Mouse (Mus musculus): ENCODE results near the gene Asl.

DNA sequence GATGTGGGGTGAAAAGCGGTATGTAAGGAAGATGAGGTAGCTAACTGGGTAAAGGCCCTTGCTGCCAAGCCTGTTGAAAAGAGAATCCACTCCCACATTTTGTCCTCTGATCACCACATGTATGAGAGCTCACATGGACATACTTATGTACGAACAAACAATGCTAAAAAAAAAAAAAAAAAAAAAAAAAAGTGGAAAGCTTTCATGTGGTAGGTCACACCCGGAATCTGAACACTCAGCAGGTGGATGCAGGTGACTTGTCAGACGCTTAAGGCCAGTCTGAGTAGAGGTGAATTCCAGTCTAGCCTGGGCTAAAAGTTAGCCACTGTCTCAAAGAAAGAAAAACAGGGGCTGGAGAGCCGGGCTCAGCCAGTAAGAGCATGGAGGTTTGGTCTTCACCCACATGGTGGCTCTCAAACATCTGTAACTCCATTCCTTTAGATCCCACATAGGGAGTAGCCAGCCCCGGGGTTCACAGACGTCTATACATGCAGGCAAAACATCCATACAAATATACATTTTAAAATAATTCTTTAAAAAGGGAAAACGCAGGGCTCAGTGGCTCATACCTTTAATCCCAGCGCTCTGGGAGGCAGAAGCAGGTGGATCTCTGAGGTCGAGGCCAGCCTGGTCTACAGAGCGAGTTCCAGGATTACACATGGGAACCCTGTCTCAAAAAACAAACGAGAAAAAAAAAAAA lies 5.8 kb downstream of the Asl start:
- TF ChIP-seq CTCF (IDR thresholded peaks at IDR 0.05; ENCODE audit: borderline replicate concordance, control insufficient read depth, extremely low read depth, insufficient read depth, low read length, poor library complexity) (no peak), POLR2A (IDR thresholded peaks at IDR 0.05; ENCODE audit: control insufficient read depth, extremely low read depth, insufficient read depth, low read length, poor library complexity) (no peak)

Measured in thymus, adult 2 months (tissue).